Mouse (Mus musculus) layer of hippocampus, adult 18-20 months (tissue): ENCODE measurements around the gene Plcb4. TPM values are rescaled to one million over a fixed set of nuclear protein-coding genes. Genes with fewer than 3 reads are reported as not detected.
A peak's percentile ranks its signal among the peaks of the same experiment; 100 is the strongest.

Experiments used
- DNase-seq, 2 experiments: peaks; one replicate each; pipeline ENCODE4 v3.0.0; 2022; ENCODE audit warnings: low spot score in 2 of 2
- total RNA-seq, 2 experiments: library from RNA; stranded (reverse); gene quantifications; 2 replicates each; pipeline ENCODE4 v1.2.3; 2021

Plcb4 gene
- total RNA-seq, 2 experiments from 2014 or later: 16.5 to 20.3 TPM

GRCm38 (mm10) chr2:135805748-135806685, 147.2 kb downstream of the Plcb4 start:
- no peak for DNase-seq

- DNase-seq: no peak
Observed at GRCm38 (mm10) chr2:135808342-135808741, 149.5 kb downstream of the Plcb4 start.

DNA sequence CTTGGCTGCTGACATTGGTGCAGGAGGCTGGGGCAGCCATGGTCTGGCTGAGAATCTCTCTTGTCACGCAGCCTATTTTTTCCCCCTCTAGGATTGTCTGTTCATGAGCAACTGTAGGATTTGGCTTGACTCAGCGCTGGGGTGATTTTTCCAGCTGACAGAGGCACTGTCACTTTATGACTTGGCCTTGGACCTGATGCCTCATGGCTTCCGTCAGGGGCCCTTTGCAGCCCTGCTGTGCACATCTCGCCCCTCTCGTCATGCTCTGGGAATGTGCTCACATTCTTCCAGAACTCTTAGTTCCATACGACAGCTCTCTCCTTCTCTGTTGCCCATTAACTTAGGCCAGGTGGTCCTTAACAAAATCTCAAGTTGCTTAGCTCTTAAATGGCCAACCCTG, 152.0 kb downstream of the Plcb4 start:
- no peak for DNase-seq

- DNase-seq: no peak
Observed at GRCm38 (mm10) chr2:135811453-135812101, 152.8 kb downstream of the Plcb4 start.

DNA sequence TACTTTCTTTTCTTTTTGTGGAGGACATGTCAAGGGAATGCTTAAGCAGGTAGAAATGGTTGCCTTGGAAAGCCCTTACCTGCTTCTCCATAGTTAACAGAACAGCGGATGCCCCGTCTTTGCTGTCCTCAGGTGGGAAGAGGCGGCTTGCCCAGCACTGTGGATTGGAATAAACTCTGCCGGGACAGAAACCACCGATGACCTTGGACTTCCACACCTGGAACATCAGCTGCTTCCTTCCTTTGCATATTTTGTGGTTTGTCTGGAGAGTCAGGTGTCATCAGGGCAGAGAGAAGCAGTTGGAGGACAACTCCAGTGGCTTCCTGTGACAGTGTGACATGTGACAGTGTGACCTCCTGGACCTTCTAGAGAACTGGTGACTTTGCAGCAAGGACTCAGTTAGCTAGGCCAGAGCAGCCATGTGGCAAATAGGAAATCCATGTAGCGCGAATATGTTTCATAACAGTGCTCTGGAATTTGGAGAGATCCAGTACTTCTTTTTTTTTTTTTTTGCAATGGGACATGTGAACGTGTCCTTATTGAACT, 154.0 kb downstream of the Plcb4 start:
- no peak for DNase-seq

DNA sequence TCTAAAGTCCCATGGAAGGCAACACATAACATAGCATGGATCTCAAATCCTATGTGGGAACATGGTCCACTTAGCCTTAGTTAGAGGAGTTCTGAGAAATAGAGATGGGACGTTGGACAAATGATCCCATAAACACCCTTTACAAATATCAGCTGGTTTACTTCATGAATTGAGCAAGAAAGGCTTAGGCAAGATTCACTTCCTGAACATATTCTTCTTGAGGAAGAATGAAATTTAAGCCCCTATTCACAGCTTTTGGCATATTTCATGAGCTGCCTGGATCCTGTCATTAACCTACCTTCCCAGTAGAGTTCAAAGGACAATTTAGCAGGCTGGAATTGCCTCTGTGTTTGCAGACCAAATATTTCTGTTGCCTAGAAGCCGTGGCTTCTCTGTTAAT, 161.9 kb downstream of the Plcb4 start:
- DNase-seq: no peak

- DNase-seq: no peak
Observed at GRCm38 (mm10) chr2:135823690-135824089, 164.9 kb downstream of the Plcb4 start.

GRCm38 (mm10) chr2:135824757-135825156, 165.9 kb downstream of the Plcb4 start:
- no peak for DNase-seq

- DNase-seq: no peak
Observed at GRCm38 (mm10) chr2:135825645-135826044, 166.8 kb downstream of the Plcb4 start.

DNA sequence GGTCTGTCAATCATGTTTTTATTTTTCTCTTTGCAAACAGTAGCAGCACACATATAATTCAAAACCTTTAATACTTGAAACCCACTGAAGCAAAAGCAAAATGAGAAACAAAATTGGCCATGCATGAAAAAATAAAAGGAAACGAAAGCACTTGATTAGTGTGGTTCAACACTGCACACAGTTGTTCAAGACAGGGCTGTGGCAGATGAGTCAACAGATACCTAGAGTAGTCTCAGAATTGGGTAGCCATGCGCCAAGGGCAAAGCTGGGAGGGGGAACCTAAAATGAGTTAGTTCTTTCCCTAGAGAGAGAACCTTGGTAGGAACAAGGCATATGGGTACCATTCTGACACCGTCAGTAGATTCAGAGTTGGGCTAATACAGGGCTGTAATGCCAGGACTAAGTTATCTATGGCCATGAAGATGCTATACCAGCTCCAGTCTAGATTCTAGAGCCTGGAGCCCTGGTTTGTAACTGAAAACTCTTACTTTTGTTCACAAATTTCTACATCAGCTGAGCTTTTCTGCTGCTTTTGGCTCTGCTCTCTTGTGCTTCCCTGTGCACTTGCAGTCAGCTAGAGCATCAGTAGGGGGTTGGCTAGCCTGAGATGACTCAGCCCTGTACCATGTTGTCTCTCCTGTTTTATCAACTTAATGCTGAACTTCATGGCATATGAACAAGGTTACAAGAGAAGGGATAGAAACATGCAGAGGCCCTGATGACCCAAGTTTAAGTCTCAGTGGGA, 168.0 kb downstream of the Plcb4 start:
- DNase-seq: no peak

GRCm38 (mm10) chr2:135828446-135828845, 169.6 kb downstream of the Plcb4 start:
- DNase-seq: no peak

GRCm38 (mm10) chr2:135833743-135834142, 174.9 kb downstream of the Plcb4 start:
- no peak for DNase-seq

DNA sequence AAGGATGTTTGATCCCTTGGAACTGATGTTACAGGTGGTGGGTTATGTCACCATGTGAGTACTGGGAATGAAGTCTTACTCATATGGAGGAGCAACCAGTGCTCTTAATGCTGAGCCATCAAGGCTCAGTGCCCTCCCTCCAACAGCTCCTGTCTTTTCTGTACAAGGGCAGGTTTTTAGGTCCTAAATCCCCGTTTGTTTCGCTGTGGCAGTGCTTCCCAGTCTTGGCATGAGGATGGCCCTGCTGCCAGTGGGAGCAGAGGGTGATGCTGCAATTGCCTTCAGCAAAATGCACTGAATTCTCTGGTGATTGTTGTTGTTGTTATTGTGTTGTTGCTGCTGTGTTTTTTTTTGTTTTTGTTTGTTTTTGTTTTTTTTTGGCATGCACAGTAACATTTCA, 175.6 kb downstream of the Plcb4 start:
- no peak for DNase-seq

GRCm38 (mm10) chr2:135835911-135836310, 177.1 kb downstream of the Plcb4 start:
- no peak for DNase-seq

DNA sequence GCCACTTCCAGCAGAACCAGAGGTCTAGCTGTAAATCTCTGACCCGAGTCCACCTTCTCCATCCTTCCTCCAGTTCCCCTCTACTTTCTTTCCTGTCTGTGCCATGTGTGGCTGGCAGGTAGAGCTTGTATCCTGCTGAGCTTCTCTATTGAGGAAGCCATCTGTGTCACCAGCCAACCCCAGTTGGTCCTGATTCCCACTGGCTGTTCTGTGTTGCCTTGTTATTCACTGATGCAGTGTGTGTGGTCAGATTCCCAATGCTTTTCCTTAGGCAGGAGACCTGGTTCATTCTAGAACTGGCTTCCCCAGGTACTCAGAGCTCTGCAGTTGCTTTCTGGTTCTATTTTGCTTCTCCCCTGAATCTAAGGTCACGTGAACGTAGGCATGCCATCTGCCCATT, 177.6 kb downstream of the Plcb4 start:
- no peak for DNase-seq

DNA sequence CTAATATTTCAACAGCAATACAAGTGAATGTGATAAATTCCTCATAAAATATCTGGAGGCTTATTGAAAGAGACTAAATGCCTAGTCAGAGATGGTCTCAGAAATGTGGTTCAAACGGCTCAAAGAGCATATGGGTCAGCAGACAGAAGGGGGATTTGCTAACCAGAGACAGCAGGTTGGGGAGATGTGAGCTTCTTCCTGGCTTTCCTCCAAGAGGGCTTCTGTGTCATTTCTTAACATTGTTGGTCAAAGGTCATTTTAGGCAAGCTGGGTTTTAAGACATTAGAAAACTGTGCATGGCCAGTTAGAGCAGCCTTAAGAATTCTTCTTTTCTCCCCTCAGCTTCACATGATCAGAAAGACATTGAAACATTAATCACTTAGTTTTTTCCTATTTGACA, 178.9 kb downstream of the Plcb4 start:
- DNase-seq: no peak

- no peak for DNase-seq
Observed at GRCm38 (mm10) chr2:135838135-135838534, 179.3 kb downstream of the Plcb4 start.

DNA sequence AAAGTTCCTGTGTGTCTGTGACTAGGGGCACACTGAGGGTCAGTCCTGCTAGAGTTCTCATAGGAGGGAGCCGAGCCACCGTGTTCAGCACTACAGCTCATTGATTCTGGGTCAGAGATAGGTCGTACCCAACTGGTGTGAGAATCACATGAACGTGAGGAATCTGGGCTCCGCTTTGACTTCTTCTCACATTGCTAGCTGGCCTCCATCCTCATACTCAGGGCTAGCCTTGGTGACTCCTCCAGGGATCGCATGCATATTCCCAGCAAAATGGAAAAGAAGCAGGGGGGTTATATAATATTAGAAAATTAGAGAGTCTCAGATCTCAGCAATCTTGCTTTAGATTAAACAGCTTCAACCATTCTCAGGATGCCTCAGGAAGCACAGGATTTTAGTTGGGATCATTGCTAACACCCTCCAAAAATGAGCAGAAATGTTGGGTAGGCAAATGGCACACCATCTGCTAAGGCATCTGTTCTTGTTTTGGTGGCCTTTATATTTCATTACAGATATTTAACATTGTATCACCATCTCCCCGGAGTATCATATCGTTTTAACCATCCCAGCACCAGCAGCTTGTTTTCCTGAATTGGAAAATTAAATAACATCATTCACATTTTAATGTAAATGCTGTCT, 180.0 kb downstream of the Plcb4 start:
- DNase-seq: peak; percentile 45 to 83

GRCm38 (mm10) chr2:135843721-135844120, 184.9 kb downstream of the Plcb4 start:
- DNase-seq: no peak

DNA sequence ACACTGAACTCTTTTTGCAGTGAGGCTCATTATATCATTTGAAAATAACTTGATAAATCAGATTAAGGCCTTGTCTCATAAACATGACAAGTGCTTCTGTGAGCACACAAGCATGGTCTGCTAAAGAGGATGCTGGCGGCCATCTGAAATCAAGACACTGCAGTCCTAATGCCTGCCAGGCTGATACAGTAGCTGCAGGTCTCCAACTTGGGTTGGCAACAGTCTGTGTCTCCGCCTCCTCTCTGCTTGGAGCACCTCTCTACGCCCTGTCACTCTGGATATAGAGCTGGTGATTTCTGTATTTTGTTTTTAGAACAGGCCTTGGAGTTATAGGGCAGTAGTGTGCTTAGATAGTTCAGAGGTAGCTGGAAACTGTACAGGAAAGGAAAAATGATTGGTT, 188.1 kb downstream of the Plcb4 start:
- no peak for DNase-seq

DNA sequence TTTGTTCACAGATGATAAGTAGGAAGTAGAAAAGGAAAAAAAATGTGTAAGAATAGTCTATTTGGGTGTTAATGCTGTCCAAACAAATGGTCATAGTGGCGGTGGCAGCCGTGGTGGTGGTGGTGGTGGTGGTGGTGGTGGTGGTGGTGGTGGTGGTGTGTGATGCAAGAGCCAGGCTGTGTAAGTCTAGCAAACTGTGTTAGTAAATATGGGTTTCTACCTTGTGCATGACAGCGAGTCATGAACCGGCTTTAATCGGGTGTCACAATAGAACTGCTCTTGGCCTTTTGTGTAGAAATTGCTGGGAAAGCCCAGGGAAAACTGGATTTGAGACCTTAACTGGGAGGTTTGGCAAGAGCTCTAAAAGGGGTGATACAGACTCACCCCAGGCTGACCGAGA, 188.9 kb downstream of the Plcb4 start:
- DNase-seq: no peak
